Mouse (Mus musculus) c-Kit-negative CD71-positive TER-119-positive erythroid progenitor cells, embryonic 14.5 days (primary cell): ENCODE data around the gene Hist2h2aa1.
"Not testable (repeated sequence)": the region's sequence is repeated elsewhere in the genome, so short reads cannot be mapped to it uniquely, and the experiment has no call there.

ENCODE experiments used
- DNase-seq: peaks from one replicate; pipeline ENCODE4 v3.0.0-alpha.2; 2013; ENCODE audit warnings: low read depth, low spot score

Hist2h2aa1 gene

GRCm38 (mm10) chr3:96277800-96278624 is 32.7 kb downstream of the Hist2h2aa1 start:
- DNase-seq, result peak; percentile 63

GRCm38 (mm10) chr3:96280660-96281059 is 35.4 kb downstream of the Hist2h2aa1 start:
- no peak for DNase-seq

- DNase-seq, result no peak
These were observed 39.2 kb downstream of the Hist2h2aa1 start for GRCm38 (mm10) chr3:96284457-96284856.

- DNase-seq, result not testable (repeated sequence)
These were observed 42.0 kb downstream of the Hist2h2aa1 start for GRCm38 (mm10) chr3:96287334-96287733.

GRCm38 (mm10) chr3:96289201-96289600 is 43.9 kb downstream of the Hist2h2aa1 start:
- no peak for DNase-seq

- not testable (repeated sequence) for DNase-seq
These were observed 45.4 kb downstream of the Hist2h2aa1 start for GRCm38 (mm10) chr3:96290727-96291126.

GRCm38 (mm10) chr3:96292641-96293040 is 47.3 kb downstream of the Hist2h2aa1 start:
- no peak for DNase-seq

- no peak for DNase-seq
These were observed 48.1 kb downstream of the Hist2h2aa1 start for GRCm38 (mm10) chr3:96293368-96293767.

GRCm38 (mm10) chr3:96293787-96294186 is 48.5 kb downstream of the Hist2h2aa1 start, which contains the start of gene Fcgr1:
Gene Fcgr1 (minus strand): TSS chr3:96293969.
- DNase-seq, result no peak
